ENCODE assay signal across 9 mouse cellular contexts in genomic region chr5:143656708-143657245, GRCm38 (mm10). TPM values are rescaled to one million over a fixed set of nuclear protein-coding genes. Genes with fewer than 3 reads are reported as not detected.
DNase-seq lines count a peak whose midpoint lies in the region; ATAC-seq and TF ChIP-seq lines count a peak whose summit lies in the region.
"Had no signal": no experiment of that assay in that cellular context is flagged by ENCODE, and none has a peak within 500 bp of the region (broad histone marks: within the 10 kb centered on the region; RNA-seq: fewer than 3 reads in every experiment).

No protein-coding gene starts in this region.

- no peak for ATAC-seq in lung, embryonic 14.5 days (ENCODE audit: insufficient read depth)
- ATAC-seq in embryonic facial prominence, embryonic 15.5 days (ENCODE audit: insufficient number of reproducible peaks, low FRiP score, low TSS enrichment, low read depth), result peak; percentile 67

- no peak overlapping the region for H3K4me2 ChIP-seq in lung, embryonic 14.5 days
- H3K4me2 ChIP-seq in embryonic facial prominence, embryonic 15.5 days (replicated peaks), result peak overlapping the region; percentile 26; the same call in 1 of the 2 replicates

- H3K9ac ChIP-seq in lung, embryonic 14.5 days, result no peak overlapping the region
- H3K9ac ChIP-seq in embryonic facial prominence, embryonic 15.5 days, result no peak overlapping the region

- H3K4me1 ChIP-seq in lung, embryonic 14.5 days (ENCODE audit: insufficient read depth), result peaks cover 25% of the 10 kb centered on the region
- peaks cover 55% of the 10 kb centered on the region for H3K4me1 ChIP-seq in embryonic facial prominence, embryonic 15.5 days

- peak overlapping the region; percentile 54; the same call in 1 of the 2 replicates for H3K27ac ChIP-seq in lung, embryonic 14.5 days (ENCODE audit: low read depth)
- peak overlapping the region; percentile 84 for H3K27ac ChIP-seq in embryonic facial prominence, embryonic 15.5 days (replicated peaks)

- peak; percentile 26 to 44 for DNase-seq in frontal cortex, postnatal 36 days (ENCODE audit: low spot score in 2 of 2)
- DNase-seq in frontal cortex, postnatal 25 days (ENCODE audit: low spot score in 2 of 2), result no peak
- no peak for DNase-seq in lung, embryonic 14.5 days
- no peak for DNase-seq in lung, postnatal 4 days
- peak; percentile 28 for DNase-seq in naive thymus-derived CD4-positive, alpha-beta T cell, adult 2 months (ENCODE audit: low read depth)
- no peak for DNase-seq in adrenal gland, adult 8-10 months
- DNase-seq in urinary bladder, adult 18-20 months (ENCODE audit: low spot score in 2 of 2), result no peak
- DNase-seq: adrenal gland, adult 2 months had no signal

- no peaks in the 10 kb centered on the region for H3K27me3 ChIP-seq in lung, embryonic 14.5 days (ENCODE audit: insufficient read depth, low read length)
- H3K27me3 ChIP-seq in embryonic facial prominence, embryonic 15.5 days, result no peaks in the 10 kb centered on the region

- H3K36me3 ChIP-seq in lung, embryonic 14.5 days (ENCODE audit: insufficient read depth), result no peaks in the 10 kb centered on the region
- no peaks in the 10 kb centered on the region for H3K36me3 ChIP-seq in embryonic facial prominence, embryonic 15.5 days

- no peak for TF ChIP-seq CTCF in lung, embryonic 14.5 days (IDR thresholded peaks at IDR 0.05; ENCODE audit: low read depth)

- 37% methylated on average over 2 of the region's 2 CpGs for WGBS in lung, embryonic 14.5 days
- WGBS in embryonic facial prominence, embryonic 15.5 days, result 24% methylated on average over 2 of the region's 2 CpGs

- no peaks in the 10 kb centered on the region for H3K9me3 ChIP-seq in lung, embryonic 14.5 days (ENCODE audit: low read depth, low read length)
- H3K9me3 ChIP-seq in embryonic facial prominence, embryonic 15.5 days (replicated peaks), result no peaks in the 10 kb centered on the region

- H3K4me3 ChIP-seq in lung, embryonic 14.5 days (ENCODE audit: low read depth, low read length), result no peak overlapping the region
- no peak overlapping the region for H3K4me3 ChIP-seq in embryonic facial prominence, embryonic 15.5 days (replicated peaks)

RNA-seq across cellular contexts. Expression of gene Cyth3, which starts 34.5 kb away (rescaled TPM):
- 48.3 and 52.0 TPM in 2 replicates for polyA plus RNA-seq in lung, embryonic 14.5 days (2014; fragmentation: Nextera tagmentation; extraction: Ambion mirVana)
- polyA plus RNA-seq in embryonic facial prominence, embryonic 15.5 days (2015; fragmentation: Nextera tagmentation; extraction: Ambion mirVana), result 61.1 and 62.0 TPM in 2 replicates
- total RNA-seq in adrenal gland, adult 8-10 months (2022), result 100 to 1,000 TPM; 134 to 193 (median 146) TPM

Comparison
In these comparisons a context has a peak if more than half of its experiments do, and no peak if none do; other contexts are left out.
1. DNase-seq: peak in frontal cortex, postnatal 36 days (2 of 2) and naive thymus-derived CD4-positive, alpha-beta T cell, adult 2 months (single experiment); none in frontal cortex, postnatal 25 days (0 of 2), lung, embryonic 14.5 days (single experiment), lung, postnatal 4 days (0 of 2), adrenal gland, adult 8-10 months (single experiment) and urinary bladder, adult 18-20 months (0 of 2).